Mouse (Mus musculus) forebrain, postnatal 0 days (tissue): ENCODE measurements around the gene Adamtsl5. TPM values are rescaled to one million over a fixed set of nuclear protein-coding genes. Genes with fewer than 3 reads are reported as not detected.
A peak's percentile ranks its signal among the peaks of the same experiment; 100 is the strongest.

Experiments used
- ATAC-seq: fragments of 200-750 bp; cut with Nextera tagmentation; 2 replicates; pipeline ENCODE4 v1.8.0; 2017; ENCODE audit warnings: mild to moderate bottlenecking, moderate library complexity
- DNase-seq: peaks from one replicate; pipeline ENCODE4 v3.0.0-alpha.2; 2015
- H3K27ac ChIP-seq: fragments of 300-500 bp; sonication (generic); 2 replicates; pipeline ENCODE4 v1.5.1; 2014; ENCODE audit warnings: low read depth, mild to moderate bottlenecking, antibody characterized with exemption, low read length, moderate library complexity, mixed read lengths
- H3K27me3 ChIP-seq: fragments of 300-500 bp; sonication (generic); 2 replicates; pipeline ENCODE4 v1.6.1; 2014; ENCODE audit warnings: mild to moderate bottlenecking, low read length, mixed read lengths; ENCODE audit not compliant: insufficient read depth
- H3K36me3 ChIP-seq: fragments of 300-500 bp; sonication (generic); 2 replicates; pipeline ENCODE4 v1.6.1; 2014; ENCODE audit warnings: mild to moderate bottlenecking, moderate library complexity; ENCODE audit not compliant: insufficient read depth
- H3K4me1 ChIP-seq: fragments of 300-500 bp; sonication (generic); 2 replicates; pipeline ENCODE4 v1.6.1; 2014; ENCODE audit warnings: antibody characterized with exemption; ENCODE audit not compliant: insufficient read depth
- H3K4me2 ChIP-seq: fragments of 300-500 bp; sonication (generic); 2 replicates; pipeline ENCODE4 v1.6.1; 2014; ENCODE audit warnings: low read depth, mild to moderate bottlenecking, moderate library complexity
- H3K4me3 ChIP-seq: fragments of 300-500 bp; sonication (generic); 2 replicates; pipeline ENCODE4 v1.5.1; 2014; ENCODE audit warnings: low read depth, low read length, mixed read lengths
- H3K9ac ChIP-seq: fragments of 300-500 bp; sonication (generic); 2 replicates; pipeline ENCODE4 v1.6.1; 2014; ENCODE audit warnings: mild to moderate bottlenecking
- H3K9me3 ChIP-seq: fragments of 300-500 bp; sonication (generic); 2 replicates; pipeline ENCODE4 v1.6.1; 2016; ENCODE audit warnings: low read length
- CTCF ChIP-seq: sonication (generic); IDR thresholded peaks from 2 replicates; pipeline ENCODE4 v1.5.1; 2016; ENCODE audit warnings: antibody characterized with exemption, control low read depth, low read depth
- WGBS: fragments of 180-500 bp; shearing (Covaris S2); extraction: QIAGEN DNeasy Blood & Tissue Kit; methylation state at CpG from one replicate; pipeline ENCODE4 v1.1.7; 2014; 5-methylcytosine and 5-hydroxymethylcytosine counted together
- polyA plus RNA-seq: library from polyadenylated mRNA; unstranded; fragments of >200 nt; fragmentation: Nextera tagmentation; extraction: Ambion mirVana; gene quantifications from 2 replicates; pipeline ENCODE4 v1.2.1, GENCODE M21; 2015
- total RNA-seq: library from RNA; depleted of rRNA; stranded (reverse); fragments of >200 nt; gene quantifications from 2 replicates; pipeline ENCODE4 v1.2.3, GENCODE M21; 2014

The Adamtsl5 gene
- total and polyA plus RNA-seq, 2 experiments from 2014 or later: 0.33 to 0.81 TPM

GRCm38 (mm10) chr10:80336263-80336662 is 11.9 kb downstream of the Adamtsl5 start:
- Histone ChIP-seq H3K4me1 (no peaks in the 10 kb centered on the region), H3K9ac (no peak overlapping the region), H3K27me3 (peaks cover 11% of the 10 kb centered on the region), H3K9me3 (no peaks in the 10 kb centered on the region), H3K4me2 (no peak overlapping the region), H3K36me3 (no peaks in the 10 kb centered on the region), H3K4me3 (no peak overlapping the region), H3K27ac (no peak overlapping the region)
- ATAC-seq (no peak), DNase-seq (no peak)
- 91% methylated on average over 12 of the region's 12 CpGs for WGBS
- no peak for TF ChIP-seq CTCF

- H3K27me3 ChIP-seq: 0 out of 2 replicates have a peak, but pooled peaks cover 5% of the 10 kb centered on the region
- H3K9me3 ChIP-seq: no peaks in the 10 kb centered on the region
- H3K4me3 ChIP-seq: no peak overlapping the region
- no peak overlapping the region for H3K27ac ChIP-seq
- TF ChIP-seq CTCF: no peak
- H3K9ac ChIP-seq: no peak overlapping the region
- no peak overlapping the region for H3K4me2 ChIP-seq
- ATAC-seq (no peak), DNase-seq (no peak)
- H3K36me3 ChIP-seq: no peaks in the 10 kb centered on the region
- WGBS: 82% methylated on average over 5 of the region's 5 CpGs
- peaks cover 11% of the 10 kb centered on the region for H3K4me1 ChIP-seq
These were observed 15.7 kb downstream of the Adamtsl5 start for GRCm38 (mm10) chr10:80332525-80332989.

- Histone ChIP-seq H3K36me3 (no peaks in the 10 kb centered on the region), H3K9ac (no peak overlapping the region), H3K9me3 (no peaks in the 10 kb centered on the region), H3K4me2 (no peak overlapping the region), H3K27ac (no peak overlapping the region), H3K4me1 (peaks cover 11% of the 10 kb centered on the region), H3K27me3 (0 out of 2 replicates have a peak, but pooled peaks cover 5% of the 10 kb centered on the region), H3K4me3 (no peak overlapping the region)
- no peak for TF ChIP-seq CTCF
- DNase-seq (no peak), ATAC-seq (no peak)
- WGBS: 84% methylated on average over 10 of the region's 10 CpGs
These were observed 16.3 kb downstream of the Adamtsl5 start for GRCm38 (mm10) chr10:80331636-80332524.

GRCm38 (mm10) chr10:80330888-80331287 is 17.3 kb downstream of the Adamtsl5 start:
- no peak overlapping the region; the same call in 1 of the 2 replicates for H3K4me3 ChIP-seq
- H3K27me3 ChIP-seq: 0 out of 2 replicates have a peak, but pooled peaks cover 5% of the 10 kb centered on the region
- H3K36me3 ChIP-seq: no peaks in the 10 kb centered on the region

GRCm38 (mm10) chr10:80330084-80330483 is 18.1 kb downstream of the Adamtsl5 start:
- WGBS: under 1% methylated on average over 37 of the region's 41 CpGs

More at GRCm38 (mm10) chr10:80330888-80331287, 17.3 kb downstream of the Adamtsl5 start:
- TF ChIP-seq CTCF: no peak
- H3K4me2 ChIP-seq: peak overlapping the region; percentile 90
- WGBS: 80% methylated on average over 2 of the region's 2 CpGs
- ATAC-seq (no peak), DNase-seq (no peak)
- H3K4me1 ChIP-seq: peaks cover 11% of the 10 kb centered on the region
- no peaks in the 10 kb centered on the region for H3K9me3 ChIP-seq
- no peak overlapping the region for H3K27ac ChIP-seq
- H3K9ac ChIP-seq: peak overlapping the region; percentile 47; the same call in 1 of the 2 replicates

GRCm38 (mm10) chr10:80329273-80330081 is 18.7 kb downstream of the Adamtsl5 start, which contains the start of the genes Pcsk4 and Reep6:
Gene Pcsk4 (minus strand): TSS chr10:80329498.
Gene Reep6 (plus strand): TSS chr10:80329953.
- Histone ChIP-seq H3K36me3 (no peaks in the 10 kb centered on the region), H3K27me3 (0 out of 2 replicates have a peak, but pooled peaks cover 5% of the 10 kb centered on the region), H3K4me2 (peak within 1 kb of the TSS; percentile 90), H3K27ac (no peak within 1 kb of the TSS), H3K4me1 (peaks cover 11% of the 10 kb centered on the region), H3K9ac (peak within 1 kb of the TSS; percentile 47), H3K4me3 (peak within 1 kb of the TSS; percentile 54), H3K9me3 (no peaks in the 10 kb centered on the region)
- TF ChIP-seq CTCF: no peak
- WGBS: 5% methylated on average over 31 of the region's 36 CpGs
- ATAC-seq (peak; percentile 93), DNase-seq (peak; percentile 96)

More at GRCm38 (mm10) chr10:80330084-80330483, 18.1 kb downstream of the Adamtsl5 start:
- ATAC-seq (no peak), DNase-seq (no peak)
- peak overlapping the region; percentile 54 for H3K4me3 ChIP-seq
- no peak overlapping the region for H3K27ac ChIP-seq
- peak overlapping the region; percentile 90 for H3K4me2 ChIP-seq
- H3K9ac ChIP-seq: peak overlapping the region; percentile 47
- H3K9me3 ChIP-seq: no peaks in the 10 kb centered on the region
- 0 out of 2 replicates have a peak, but pooled peaks cover 5% of the 10 kb centered on the region for H3K27me3 ChIP-seq
- no peaks in the 10 kb centered on the region for H3K36me3 ChIP-seq
- TF ChIP-seq CTCF: no peak
- H3K4me1 ChIP-seq: peaks cover 11% of the 10 kb centered on the region
